Mouse (Mus musculus): ENCODE results near the gene Tnrc6a. TPM values are rescaled to one million over a fixed set of nuclear protein-coding genes. Genes with fewer than 3 reads are reported as not detected.

Tnrc6a gene
- total and polyA plus RNA-seq, 3 experiments = 16.3 to 62.0 (median 20.1) TPM

GRCm38 (mm10) chr7:123117209-123117608, 6.5 kb upstream of the Tnrc6a start:
- no peaks in the 10 kb centered on the region for H3K79me2 ChIP-seq (replicated peaks; ENCODE audit: control insufficient read depth, extremely low read depth, insufficient read depth, poor library complexity, severe bottlenecking)
- no peak for DNase-seq (ENCODE audit: extremely low read depth)
- TF ChIP-seq IRF4 (IDR thresholded peaks at IDR 0.05; ENCODE audit: low read depth, low read length) (no peak), ZKSCAN1 (IDR thresholded peaks at IDR 0.05; ENCODE audit: borderline replicate concordance, low read depth, low read length) (no peak), RAD21 (IDR thresholded peaks at IDR 0.05; ENCODE audit: low read depth, low read length) (no peak), UBTF (IDR thresholded peaks at IDR 0.05; ENCODE audit: low read depth, low read length) (no peak), CHD2 (IDR thresholded peaks at IDR 0.05; ENCODE audit: low read length) (no peak)
- no peak overlapping the region for H3K4me3 ChIP-seq (replicated peaks in 1 of 3; ENCODE audit: low read depth in 2 of 3, low read length in 2 of 3, poor library complexity in 1 of 3)
- no peak overlapping the region for H3K27ac ChIP-seq (ENCODE audit: insufficient read depth, low read depth)
- H3K9ac ChIP-seq (ENCODE audit: insufficient read depth, low read depth) = no peak overlapping the region
- H3K27me3 ChIP-seq (replicated peaks) = no peaks in the 10 kb centered on the region
- in situ Hi-C loops (cut with MboI; ENCODE audit: low pct_ligation_motif_present, low pct_unique_long_range_greater_than_20kb, low sequenced_read_pairs) = no loop called here
- H3K36me3 ChIP-seq (replicated peaks in 1 of 2; ENCODE audit: control insufficient read depth in 1 of 2, insufficient read depth in 1 of 2, low read length in 1 of 2) = no peaks in the 10 kb centered on the region
- no peak overlapping the region for H3K4me2 ChIP-seq (ENCODE audit: insufficient read depth, low read depth, poor library complexity, severe bottlenecking)
- H3K9me3 ChIP-seq (replicated peaks; ENCODE audit: low read length) = no peaks in the 10 kb centered on the region
- H3K4me1 ChIP-seq (ENCODE audit: control insufficient read depth in 1 of 2, insufficient read depth in 2 of 2) = no peaks in the 10 kb centered on the region; a peak in 1 of 4 replicates
- dilution Hi-C loops (cut with MboI; ENCODE audit: extremely low pct_ligation_motif_present, extremely low pct_unique_long_range_greater_than_20kb, low sequenced_read_pairs) = no loop called here

DNA sequence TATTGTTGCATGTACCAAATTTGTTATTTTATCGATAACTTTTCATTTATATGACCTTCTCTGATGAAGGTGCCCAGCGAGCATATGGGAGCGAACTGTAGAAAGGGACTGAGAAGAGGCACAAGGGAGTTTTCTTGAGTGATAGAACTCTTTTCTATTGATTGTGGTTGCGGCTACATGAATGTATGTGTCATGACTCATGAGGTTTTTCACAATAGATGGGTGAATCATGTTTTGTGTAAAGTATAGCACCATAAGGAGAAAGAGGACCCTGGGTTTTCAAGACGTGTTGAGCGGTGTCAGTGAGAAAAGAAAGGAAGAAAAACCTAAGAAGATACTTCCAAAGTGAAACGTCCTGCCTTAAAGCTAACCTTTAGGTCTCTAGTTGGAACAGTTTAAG, 3.2 kb upstream of the Tnrc6a start:
- no peak overlapping the region for H3K4me2 ChIP-seq (ENCODE audit: insufficient read depth, low read depth, poor library complexity, severe bottlenecking)
- no peaks in the 10 kb centered on the region for H3K27me3 ChIP-seq (replicated peaks)
- dilution Hi-C loops (cut with MboI; ENCODE audit: extremely low pct_ligation_motif_present, extremely low pct_unique_long_range_greater_than_20kb, low sequenced_read_pairs) = no loop called here
- H3K4me3 ChIP-seq (replicated peaks in 1 of 3; ENCODE audit: low read depth in 2 of 3, low read length in 2 of 3, poor library complexity in 1 of 3) = no peak overlapping the region
- TF ChIP-seq MYC (IDR thresholded peaks at IDR 0.05; ENCODE audit: low read depth, low read length) (no peak), JUND (conservative IDR thresholded peaks at IDR 0.05; ENCODE audit: low read depth, low read length) (no peak), USF2 (conservative IDR thresholded peaks at IDR 0.05; ENCODE audit: low read depth, low read length) (no peak), POLR2AphosphoS2 (IDR thresholded peaks at IDR 0.05; ENCODE audit: low read depth, low read length) (no peak), E2F4 (IDR thresholded peaks at IDR 0.05; ENCODE audit: insufficient replicate concordance, low read depth, low read length) (no peak), MAFK (IDR thresholded peaks at IDR 0.05; ENCODE audit: insufficient replicate concordance, low read length) (no peak), MAZ (IDR thresholded peaks at IDR 0.05; ENCODE audit: low read depth, low read length) (no peak), SIN3A (IDR thresholded peaks at IDR 0.05; ENCODE audit: low read length) (no peak), ZKSCAN1 (IDR thresholded peaks at IDR 0.05; ENCODE audit: borderline replicate concordance, low read depth, low read length) (no peak), JUN (IDR thresholded peaks at IDR 0.05; ENCODE audit: insufficient read depth, low read depth, low read length) (no peak), HCFC1 (IDR thresholded peaks at IDR 0.05; ENCODE audit: low read depth, low read length) (no peak), MXI1 (IDR thresholded peaks at IDR 0.05; ENCODE audit: low read depth, low read length) (no peak), KAT2A (IDR thresholded peaks at IDR 0.05; ENCODE audit: insufficient replicate concordance, low read length) (no peak), BHLHE40 (IDR thresholded peaks at IDR 0.05; ENCODE audit: low read depth, low read length) (no peak)
- in situ Hi-C loops (cut with MboI; ENCODE audit: low pct_ligation_motif_present, low pct_unique_long_range_greater_than_20kb, low sequenced_read_pairs) = no loop called here
- DNase-seq (ENCODE audit: extremely low read depth) = no peak
- H3K27ac ChIP-seq (ENCODE audit: insufficient read depth, low read depth) = no peak overlapping the region
- H3K79me2 ChIP-seq (replicated peaks; ENCODE audit: control insufficient read depth, extremely low read depth, insufficient read depth, poor library complexity, severe bottlenecking) = peaks cover 13% of the 10 kb centered on the region
- H3K4me1 ChIP-seq (ENCODE audit: control insufficient read depth in 1 of 2, insufficient read depth in 2 of 2) = peaks cover 0 to 6% of the 10 kb centered on the region in 2 experiments; a peak in 2 of 4 replicates
- no peaks in the 10 kb centered on the region for H3K9me3 ChIP-seq (replicated peaks; ENCODE audit: low read length)
- no peaks in the 10 kb centered on the region for H3K36me3 ChIP-seq (replicated peaks in 1 of 2; ENCODE audit: control insufficient read depth in 1 of 2, insufficient read depth in 1 of 2, low read length in 1 of 2)
- no peak overlapping the region for H3K9ac ChIP-seq (ENCODE audit: insufficient read depth, low read depth)
